Mouse (Mus musculus) adrenal gland, postnatal 14 days (tissue): ENCODE measurements around the gene Bcat1. TPM values are rescaled to one million over a fixed set of nuclear protein-coding genes. Genes with fewer than 3 reads are reported as not detected.

ENCODE experiments used
- DNase-seq: peaks from one replicate; pipeline ENCODE4 v3.0.0; 2021; ENCODE audit warnings: mixed read lengths
- long read RNA-seq, 2 experiments: library from polyadenylated mRNA; stranded (forward); transcript quantifications; one replicate each; pipeline ENCODE4 v2.0.0; 2021
- total RNA-seq: library from RNA; stranded (reverse); gene quantifications from 2 replicates; pipeline ENCODE4 v1.2.3, GENCODE M21; 2021

The Bcat1 gene
- total RNA-seq: 5.9 and 8.0 TPM in 2 replicates
- long read RNA-seq, experiment 1, full-length matches to known transcripts: 2 of 9 reads
- long read RNA-seq, experiment 1, partial matches to known transcripts: 5 of 9 reads
- long read RNA-seq, experiment 1, other reads (novel, unspliced or antisense): 2 of 9 reads
- long read RNA-seq, experiment 2, full-length matches to known transcripts: 1 of 7 reads
- long read RNA-seq, experiment 2, partial matches to known transcripts: 1 of 7 reads
- long read RNA-seq, experiment 2, other reads (novel, unspliced or antisense): 5 of 7 reads

- DNase-seq: peak; percentile 53
Measured at GRCm38 (mm10) chr6:145075548-145076224, at the start of gene Bcat1. Bcat1 (minus strand) TSS chr6:145076184.

- peak; percentile 42 for DNase-seq
Measured at GRCm38 (mm10) chr6:145125591-145126113, 49.7 kb upstream of the Bcat1 start.

- no peak for DNase-seq
Measured at GRCm38 (mm10) chr6:145124621-145125020, 48.6 kb upstream of the Bcat1 start.

- no peak for DNase-seq
Measured at GRCm38 (mm10) chr6:145123136-145124060, 47.4 kb upstream of the Bcat1 start.

GRCm38 (mm10) chr6:145122423-145123059 lies 46.6 kb upstream of the Bcat1 start:
- DNase-seq: no peak

- DNase-seq: no peak
Measured at GRCm38 (mm10) chr6:145121590-145122420, 45.8 kb upstream of the Bcat1 start.

- DNase-seq: peak; percentile 34
Measured at GRCm38 (mm10) chr6:145120787-145121589, 45.0 kb upstream of the Bcat1 start.

- no peak for DNase-seq
Measured at GRCm38 (mm10) chr6:145120086-145120485, 44.1 kb upstream of the Bcat1 start.

GRCm38 (mm10) chr6:145116098-145116672 lies 40.2 kb upstream of the Bcat1 start:
- DNase-seq: no peak

- peak; percentile 17 for DNase-seq
Measured at GRCm38 (mm10) chr6:145115476-145116097, 39.6 kb upstream of the Bcat1 start, which contains the start of gene Lrmp. Lrmp (plus strand) TSS chr6:145115653.

- DNase-seq: no peak
Measured at GRCm38 (mm10) chr6:145114561-145114960, 38.6 kb upstream of the Bcat1 start.

GRCm38 (mm10) chr6:145112865-145113264 lies 36.9 kb upstream of the Bcat1 start:
- peak; percentile 56 for DNase-seq

GRCm38 (mm10) chr6:145110786-145111185 lies 34.8 kb upstream of the Bcat1 start:
- no peak for DNase-seq

GRCm38 (mm10) chr6:145106163-145106842 lies 30.3 kb upstream of the Bcat1 start:
- no peak for DNase-seq

- DNase-seq: no peak
Measured at GRCm38 (mm10) chr6:145105439-145105838, 29.5 kb upstream of the Bcat1 start.

GRCm38 (mm10) chr6:145104241-145104939 lies 28.4 kb upstream of the Bcat1 start:
- DNase-seq: peak; percentile 34

- no peak for DNase-seq
Measured at GRCm38 (mm10) chr6:145100923-145101322, 24.9 kb upstream of the Bcat1 start.

GRCm38 (mm10) chr6:145094431-145094830 lies 18.4 kb upstream of the Bcat1 start:
- DNase-seq: no peak
